Mouse (Mus musculus): ENCODE measurements around the gene 1110008P14Rik. TPM values are rescaled to one million over a fixed set of nuclear protein-coding genes. Genes with fewer than 3 reads are reported as not detected.

The 1110008P14Rik gene
- polyA plus RNA-seq, 1 experiment: 25.7 TPM

DNA sequence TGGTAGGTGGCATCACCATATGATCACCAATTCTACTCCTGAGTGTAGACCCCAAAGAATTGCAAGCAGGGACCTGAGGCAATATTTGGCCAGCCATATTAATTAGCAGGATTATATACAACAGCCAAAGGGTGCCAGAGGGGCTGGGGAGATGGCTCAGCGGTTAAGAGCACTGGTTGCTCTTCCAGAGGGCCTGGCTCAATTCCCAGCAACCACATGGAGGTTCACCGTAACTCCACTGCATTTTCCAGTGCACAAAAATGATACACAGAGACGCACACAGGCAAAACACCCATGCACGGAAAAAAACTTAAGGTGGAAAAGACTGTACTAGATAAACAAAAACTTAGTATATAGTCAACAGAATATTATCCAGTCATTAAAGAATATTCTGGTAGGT lies 54.5 kb downstream of the 1110008P14Rik start:
- Histone ChIP-seq H3K9ac (ENCODE audit: low read depth, poor library complexity, severe bottlenecking) (no peak overlapping the region), H3K9me3 (replicated peaks; ENCODE audit: control insufficient read depth, insufficient read depth, low read length, poor library complexity, severe bottlenecking) (no peaks in the 10 kb centered on the region), H3K27me3 (ENCODE audit: control insufficient read depth, insufficient read depth, low read length, poor library complexity, severe bottlenecking) (no peaks in the 10 kb centered on the region), H3K4me3 (ENCODE audit: low read depth, low read length) (no peak overlapping the region), H3K36me3 (ENCODE audit: control insufficient read depth, insufficient read depth, low read length, poor library complexity, severe bottlenecking) (no peaks in the 10 kb centered on the region), H3K4me1 (ENCODE audit: control insufficient read depth, insufficient read depth, low read length) (peaks cover 1% of the 10 kb centered on the region), H3K27ac (ENCODE audit: insufficient read depth, low read length) (no peak overlapping the region)
- no peak for TF ChIP-seq CTCF (IDR thresholded peaks at IDR 0.05; ENCODE audit: low read depth, low read length)
- no peak for TF ChIP-seq POLR2A (IDR thresholded peaks at IDR 0.05; ENCODE audit: insufficient read depth, low read length)
- no peak for TF ChIP-seq EP300 (IDR thresholded peaks at IDR 0.05; ENCODE audit: insufficient read depth, low read depth, low read length)

Other genes with a start within 250 kb of the 1110008P14Rik start
- gene Prrc2b, start 230.9 kb downstream of the 1110008P14Rik start, polyA plus RNA-seq (2011; ENCODE audit: insufficient read depth, insufficient read length, low read depth, missing spikeins): 106 and 112 TPM in 2 replicates
- gene Pomt1, start 145.3 kb downstream of the 1110008P14Rik start, polyA plus RNA-seq (2011; ENCODE audit: insufficient read depth, insufficient read length, low read depth, missing spikeins): 30.6 and 39.5 TPM in 2 replicates
- gene Uck1, start 121.8 kb downstream of the 1110008P14Rik start, polyA plus RNA-seq (2011; ENCODE audit: insufficient read depth, insufficient read length, low read depth, missing spikeins): 27.8 and 29.7 TPM in 2 replicates
- gene Golga2, start 94.6 kb downstream of the 1110008P14Rik start, polyA plus RNA-seq (2011; ENCODE audit: insufficient read depth, insufficient read length, low read depth, missing spikeins): 38.4 and 39.3 TPM in 2 replicates
- gene Swi5, start 93.9 kb downstream of the 1110008P14Rik start, polyA plus RNA-seq (2011; ENCODE audit: insufficient read depth, insufficient read length, low read depth, missing spikeins): 553 and 558 TPM in 2 replicates
- gene Ciz1, start 29.6 kb downstream of the 1110008P14Rik start, polyA plus RNA-seq (2011; ENCODE audit: insufficient read depth, insufficient read length, low read depth, missing spikeins): 34.3 and 38.7 TPM in 2 replicates
- 11.6 and 17.0 TPM in 2 replicates for gene Dnm1, start 28.6 kb downstream of the 1110008P14Rik start, polyA plus RNA-seq (2011; ENCODE audit: insufficient read depth, insufficient read length, low read depth, missing spikeins)
- not detected in 2 replicates for gene Lcn2, start 6.3 kb upstream of the 1110008P14Rik start, polyA plus RNA-seq (2011; ENCODE audit: insufficient read depth, insufficient read length, low read depth, missing spikeins)
- gene Ptges2, start 14.0 kb upstream of the 1110008P14Rik start, polyA plus RNA-seq (2011; ENCODE audit: insufficient read depth, insufficient read length, low read depth, missing spikeins): 18.1 and 22.2 TPM in 2 replicates
- gene Naif1, start 68.5 kb upstream of the 1110008P14Rik start, polyA plus RNA-seq (2011; ENCODE audit: insufficient read depth, insufficient read length, low read depth, missing spikeins): 3.0 and 3.6 TPM in 2 replicates
- gene Slc25a25, start 69.5 kb upstream of the 1110008P14Rik start, polyA plus RNA-seq (2011; ENCODE audit: insufficient read depth, insufficient read length, low read depth, missing spikeins): 12.8 and 16.5 TPM in 2 replicates
- gene Fam102a, start 153.4 kb upstream of the 1110008P14Rik start, polyA plus RNA-seq (2011; ENCODE audit: insufficient read depth, insufficient read length, low read depth, missing spikeins): 12.2 and 16.5 TPM in 2 replicates
- 35.1 and 41.7 TPM in 2 replicates for gene Dpm2, start 188.9 kb upstream of the 1110008P14Rik start, polyA plus RNA-seq (2011; ENCODE audit: insufficient read depth, insufficient read length, low read depth, missing spikeins)
- 1.8 and 4.1 TPM in 2 replicates for gene Pip5kl1, start 192.9 kb upstream of the 1110008P14Rik start, polyA plus RNA-seq (2011; ENCODE audit: insufficient read depth, insufficient read length, low read depth, missing spikeins)
- 0.44 TPM in 1 of 2 replicates, not detected in the other for gene 9430097D07Rik, start 193.7 kb upstream of the 1110008P14Rik start, polyA plus RNA-seq (2011; ENCODE audit: insufficient read depth, insufficient read length, low read depth, missing spikeins)
- 9.4 and 9.7 TPM in 2 replicates for gene St6galnac4, start 205.2 kb upstream of the 1110008P14Rik start, polyA plus RNA-seq (2011; ENCODE audit: insufficient read depth, insufficient read length, low read depth, missing spikeins)
- gene St6galnac6, start 217.8 kb upstream of the 1110008P14Rik start, polyA plus RNA-seq (2011; ENCODE audit: insufficient read depth, insufficient read length, low read depth, missing spikeins): 22.5 and 24.2 TPM in 2 replicates
- 71.8 and 74.7 TPM in 2 replicates for gene Ak1, start 239.8 kb upstream of the 1110008P14Rik start, polyA plus RNA-seq (2011; ENCODE audit: insufficient read depth, insufficient read length, low read depth, missing spikeins)

Measured in ES-Bruce4 (cell line).